Mouse (Mus musculus): ENCODE data around the gene Cdk20.

DNA sequence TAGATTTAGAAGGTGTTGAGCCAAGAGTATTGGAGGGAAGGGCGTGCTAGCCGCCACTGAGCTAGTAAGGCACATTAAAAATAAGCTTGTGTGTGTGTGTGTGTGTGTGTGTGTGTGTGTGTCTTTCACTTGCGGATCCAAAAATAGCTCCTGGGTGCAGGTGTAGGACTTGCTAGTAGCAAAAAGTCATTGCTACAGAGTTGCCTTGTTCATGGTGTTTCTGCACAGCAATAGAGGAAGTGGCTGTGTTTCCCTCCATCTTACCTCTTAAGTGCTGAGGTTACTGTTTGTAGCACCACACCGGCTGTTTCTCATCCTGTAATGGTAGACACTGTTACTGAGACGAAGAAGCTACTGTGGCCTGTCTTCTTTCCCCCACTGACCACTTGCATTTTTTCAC, 24.1 kb upstream of the Cdk20 start:
- TF ChIP-seq CTCF (conservative IDR thresholded peaks at IDR 0.05; ENCODE audit: insufficient read depth, insufficient read length, low read depth, low read length) (no peak), POLR2A (IDR thresholded peaks at IDR 0.05; ENCODE audit: low read depth, low read length) (no peak)

Measured in kidney, adult 2 months (tissue).